Mouse (Mus musculus) mouse embryonic stem cell (cell line): Measurements from ENCODE around the gene Gm14744.
"Not testable (repeated sequence)": the region's sequence is repeated elsewhere in the genome, so short reads cannot be mapped to it uniquely, and the experiment has no call there.

Experiments used
- in situ Hi-C, 2 experiments: fragments of 300-500 bp; cut with MboI; formaldehyde crosslinking; loops; 1 replicate in 1 of 2; 3 replicates in 1 of 2; pipeline ENCODE4 v1.14.3; 2019 to 2020; ENCODE audit warnings: low sequenced_read_pairs in 2 of 2, low pct_unique_long_range_greater_than_20kb in 1 of 2, mixed read lengths in 1 of 2; ENCODE audit not compliant: unreplicated experiment in 1 of 2

The Gm14744 gene

DNA sequence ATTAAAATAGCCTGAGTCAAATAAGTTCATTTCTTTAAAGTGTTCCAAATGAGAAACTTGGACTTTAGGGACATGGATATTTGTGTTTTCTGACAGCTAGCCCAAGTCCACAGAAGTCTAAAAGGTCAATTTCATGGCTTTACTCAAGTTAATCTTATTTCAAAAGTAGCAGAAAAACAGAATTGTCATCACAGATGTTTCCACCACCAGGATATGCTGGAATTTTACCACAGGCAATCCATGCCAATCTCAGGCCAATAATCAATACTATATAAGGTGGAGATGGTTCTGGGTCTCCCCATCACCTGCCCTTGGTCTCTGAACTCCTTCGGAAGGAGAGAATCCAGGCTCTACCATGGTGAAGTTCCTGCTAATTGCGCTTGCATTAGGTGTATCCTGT is at the start of gene Gm14744:
Gene Gm14744 (plus strand): TSS at position 301 of the 400 bp plus-strand sequence.
- in situ Hi-C loops: not testable (repeated sequence)

DNA sequence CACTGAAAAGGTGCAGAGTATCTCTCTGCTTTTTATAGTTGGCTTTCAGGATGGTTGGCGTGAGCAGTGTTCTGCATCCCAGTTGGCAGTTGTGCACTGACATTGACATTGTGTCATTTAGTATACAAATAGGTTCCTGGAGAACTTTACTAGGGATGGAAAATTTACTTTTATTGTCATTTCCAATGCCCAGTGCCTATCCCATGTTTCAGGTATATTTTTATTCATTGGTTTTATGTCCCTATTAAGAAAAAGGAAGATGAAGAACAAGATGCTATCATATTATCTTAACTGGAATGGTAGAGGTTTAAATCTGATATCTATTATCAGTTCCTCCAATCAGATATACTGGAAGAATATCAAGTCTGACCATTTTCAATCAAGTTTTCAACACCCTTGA is 11.0 kb upstream of the Gm14744 start, which contains the start of gene Pbsn:
Gene Pbsn (minus strand): TSS at position 101 of the 400 bp plus-strand sequence.
- in situ Hi-C loops: no loop called here

DNA sequence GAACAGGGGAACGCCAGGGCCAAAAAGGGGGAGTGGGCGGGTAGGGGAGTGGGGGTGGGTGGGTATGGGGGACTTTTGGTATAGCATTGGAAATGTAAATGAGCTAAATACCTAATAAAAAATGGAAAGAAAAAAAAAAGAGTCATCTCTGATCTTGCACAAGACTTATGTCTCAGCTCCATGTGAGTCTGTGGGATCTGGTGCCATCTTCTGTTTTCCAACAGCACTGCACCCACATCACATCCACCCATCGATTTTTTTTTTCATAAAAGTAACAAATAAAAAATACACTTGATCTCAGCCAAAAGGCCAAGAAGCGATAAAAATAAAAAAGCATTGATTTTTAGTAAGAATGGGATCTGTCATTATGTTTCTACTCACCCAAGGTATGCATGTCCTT is 15.5 kb downstream of the Gm14744 start:
- in situ Hi-C loops: not testable (repeated sequence)
